Mouse (Mus musculus): ENCODE data around the gene Spns1.

Gene Spns1

DNA sequence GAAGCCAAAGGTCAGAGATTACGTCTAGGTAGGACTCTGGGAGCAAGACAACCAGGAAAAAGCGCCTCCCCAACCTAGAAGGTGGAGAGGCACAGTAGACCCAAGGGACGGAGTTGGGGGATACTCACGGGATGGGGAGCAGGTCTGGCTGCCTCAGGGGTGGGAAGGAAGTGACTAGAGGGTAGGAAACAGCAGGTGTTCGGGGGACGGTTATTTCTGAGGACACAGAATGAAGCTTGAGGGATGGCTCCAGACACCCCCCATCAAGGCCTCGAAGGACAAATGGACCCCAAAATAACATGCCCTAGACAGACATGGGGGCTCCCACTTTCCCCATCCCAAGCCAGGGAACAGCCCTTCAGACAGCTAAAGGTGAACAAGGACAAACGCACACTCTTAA is 8.9 kb downstream of the Spns1 start:
- no peak for DNase-seq

DNA sequence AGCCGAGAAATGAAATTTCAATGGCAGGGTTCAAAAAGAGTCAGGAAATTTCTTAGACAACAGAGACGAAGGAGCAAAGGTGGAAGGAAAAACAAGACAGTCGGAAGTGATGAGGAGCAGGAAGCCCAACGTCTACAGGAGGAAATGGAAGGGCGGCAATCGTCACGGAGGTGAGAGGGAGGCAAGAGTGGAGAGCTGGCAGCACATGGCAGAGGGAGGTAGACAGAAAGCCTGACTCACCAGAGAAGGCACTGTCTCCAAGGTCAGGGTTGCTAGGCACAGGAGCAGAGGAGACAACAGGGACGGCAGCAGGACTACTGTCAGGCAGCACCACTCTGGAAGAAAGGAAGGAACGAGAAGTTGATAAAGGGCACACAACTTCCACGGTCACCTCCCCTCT is 9.6 kb downstream of the Spns1 start:
- no peak for DNase-seq

DNA sequence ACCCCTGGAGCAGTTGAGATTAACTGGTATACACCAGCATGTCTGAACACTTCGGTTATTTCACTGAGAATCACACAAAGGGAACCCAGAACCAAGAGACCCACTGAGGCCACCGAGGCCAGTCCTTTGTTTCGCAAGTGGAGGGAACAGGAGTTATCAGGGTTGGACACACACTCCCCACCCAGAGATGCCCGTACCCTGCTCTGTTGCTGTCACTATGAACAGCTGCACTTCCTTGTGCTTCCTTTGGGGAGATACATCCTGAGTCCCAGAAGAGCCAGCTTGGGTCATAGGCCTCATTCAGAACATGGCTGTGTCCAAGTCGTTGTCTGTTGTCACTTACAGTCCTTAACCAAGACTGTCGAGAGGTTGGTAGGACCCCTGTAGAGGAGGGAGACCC is 14.2 kb downstream of the Spns1 start:
- DNase-seq, result no peak

DNA sequence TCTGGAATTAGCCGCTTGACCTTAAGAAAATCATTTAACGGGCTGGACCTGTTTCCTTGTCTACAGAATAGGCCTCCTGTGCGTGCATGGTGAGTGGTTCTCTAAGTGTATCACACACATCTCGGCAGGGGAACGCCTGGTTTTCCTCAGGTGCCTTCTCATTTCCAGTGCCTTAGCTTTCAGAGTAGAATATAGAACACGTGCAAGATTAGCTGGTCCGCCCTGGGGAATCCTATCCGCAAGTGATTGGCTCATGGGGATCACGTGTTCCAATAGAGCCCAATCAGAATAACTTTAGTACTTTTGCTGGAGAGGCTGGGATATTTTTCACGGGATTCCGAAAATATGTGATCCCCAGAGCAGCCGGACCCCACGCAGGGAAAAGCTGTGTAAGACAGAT is 18.2 kb downstream of the Spns1 start:
- DNase-seq, result no peak

DNA sequence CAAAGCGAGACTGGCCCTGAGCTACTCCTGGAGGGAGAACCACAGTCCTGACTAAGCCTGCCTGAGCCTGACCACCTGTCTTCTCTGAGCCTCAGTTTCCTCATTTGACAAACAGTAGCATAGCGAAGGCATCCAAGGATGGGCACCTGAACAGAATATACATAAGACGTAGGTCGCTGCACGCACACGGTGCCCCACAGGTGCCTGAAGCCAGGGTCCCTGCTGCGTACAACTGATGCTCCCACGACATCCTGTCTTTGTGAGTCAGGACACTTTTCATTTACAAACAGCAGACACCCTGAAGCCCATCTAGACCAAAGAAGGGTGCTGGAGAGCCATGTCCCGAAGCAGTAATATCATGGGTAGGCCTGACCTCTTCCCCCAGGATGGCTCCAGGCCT is 18.8 kb downstream of the Spns1 start:
- no peak for DNase-seq

DNA sequence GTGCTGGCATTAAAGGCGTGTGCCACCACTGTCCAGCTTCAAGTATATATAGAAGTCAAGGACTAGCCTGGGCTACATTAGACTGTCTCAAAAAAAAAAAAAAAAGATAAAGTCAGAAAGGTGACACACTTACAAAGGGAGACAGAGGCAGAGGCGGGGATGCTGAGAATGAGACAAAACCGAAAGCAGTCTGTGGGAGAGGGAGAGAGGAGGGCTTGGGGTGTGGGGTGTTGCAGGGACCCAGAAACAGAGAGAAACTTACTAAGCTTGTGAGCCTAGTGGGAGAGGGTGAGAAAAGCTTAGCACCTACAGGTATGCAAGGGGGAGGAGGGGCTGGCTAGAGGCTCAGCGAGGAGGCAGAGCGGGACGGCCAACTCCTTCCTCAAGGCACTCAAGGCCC is 19.4 kb downstream of the Spns1 start:
- DNase-seq, result no peak

DNA sequence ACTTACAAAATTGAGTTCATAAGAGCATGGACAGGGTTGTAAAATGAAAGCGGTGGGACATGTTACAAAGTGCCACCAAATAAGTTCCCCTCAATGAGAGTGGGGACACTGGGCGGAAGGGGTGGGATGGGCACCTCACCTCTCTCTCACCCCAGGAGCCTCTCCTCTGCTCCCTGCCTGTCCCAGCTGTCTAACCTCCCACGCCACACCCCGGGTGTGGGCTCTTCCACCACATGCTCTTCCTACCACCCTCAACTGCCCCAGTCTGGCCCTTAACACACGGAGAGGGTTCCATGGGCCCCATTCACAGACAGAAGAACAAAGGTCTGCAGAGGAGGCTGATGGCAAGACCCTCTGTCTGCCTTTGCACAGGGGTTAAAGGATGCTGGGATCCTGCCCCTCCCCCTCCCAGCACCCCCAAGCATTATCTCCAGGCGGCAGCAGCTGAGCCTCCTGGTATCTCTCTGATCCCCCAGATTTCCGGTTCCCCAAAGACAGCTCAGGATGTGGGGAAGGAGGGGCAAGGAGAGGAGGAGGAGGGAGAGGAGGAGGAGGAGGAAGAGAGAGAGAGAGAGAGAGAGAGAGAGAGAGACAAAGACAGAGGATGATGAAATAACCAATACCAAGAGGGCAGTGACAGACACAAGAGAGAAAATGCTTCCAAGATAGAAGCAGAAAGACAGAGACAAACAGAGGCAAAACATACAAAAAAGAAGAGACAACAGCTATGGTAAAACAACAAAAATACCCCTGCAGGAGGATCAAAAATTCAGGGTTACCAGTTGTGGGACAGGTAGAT is 20.3 kb downstream of the Spns1 start:
- peak; percentile 73 for DNase-seq

DNA sequence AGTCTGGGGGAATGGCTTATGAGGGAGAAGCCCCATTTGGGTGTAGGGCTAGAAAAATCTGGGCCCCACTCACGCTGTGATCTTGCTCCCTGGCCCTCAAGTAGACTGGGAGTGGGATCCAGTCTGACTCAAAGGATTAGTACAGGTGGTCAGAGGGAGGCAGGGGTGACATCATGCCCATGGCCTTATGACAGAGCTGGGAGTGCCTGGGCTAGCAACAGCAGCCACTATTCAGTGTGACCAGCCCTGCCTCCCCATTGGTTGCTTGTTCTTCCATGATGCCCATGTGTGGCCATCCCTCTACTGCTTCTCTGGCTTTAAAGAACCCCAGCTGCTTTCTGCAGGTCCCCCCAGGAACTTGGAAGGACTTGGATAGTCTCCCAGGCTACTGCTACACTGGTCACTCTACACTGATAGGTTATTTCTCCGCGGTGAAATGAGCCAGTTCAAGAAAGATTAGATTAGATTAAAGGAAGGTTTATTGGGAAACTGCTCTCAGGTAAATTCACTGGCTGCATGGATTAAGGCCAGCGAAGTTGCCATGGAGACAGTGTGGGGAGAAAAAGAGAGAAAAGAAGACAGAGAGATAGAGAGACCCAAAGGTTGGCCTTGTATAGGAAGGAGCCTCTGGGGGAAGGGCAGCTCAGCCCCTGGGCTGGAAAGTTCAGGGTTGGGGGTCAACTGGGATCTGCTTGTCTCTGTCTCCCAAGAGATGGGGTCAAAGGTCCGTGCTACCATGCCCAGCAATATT is 21.2 kb downstream of the Spns1 start:
- DNase-seq, result no peak

DNA sequence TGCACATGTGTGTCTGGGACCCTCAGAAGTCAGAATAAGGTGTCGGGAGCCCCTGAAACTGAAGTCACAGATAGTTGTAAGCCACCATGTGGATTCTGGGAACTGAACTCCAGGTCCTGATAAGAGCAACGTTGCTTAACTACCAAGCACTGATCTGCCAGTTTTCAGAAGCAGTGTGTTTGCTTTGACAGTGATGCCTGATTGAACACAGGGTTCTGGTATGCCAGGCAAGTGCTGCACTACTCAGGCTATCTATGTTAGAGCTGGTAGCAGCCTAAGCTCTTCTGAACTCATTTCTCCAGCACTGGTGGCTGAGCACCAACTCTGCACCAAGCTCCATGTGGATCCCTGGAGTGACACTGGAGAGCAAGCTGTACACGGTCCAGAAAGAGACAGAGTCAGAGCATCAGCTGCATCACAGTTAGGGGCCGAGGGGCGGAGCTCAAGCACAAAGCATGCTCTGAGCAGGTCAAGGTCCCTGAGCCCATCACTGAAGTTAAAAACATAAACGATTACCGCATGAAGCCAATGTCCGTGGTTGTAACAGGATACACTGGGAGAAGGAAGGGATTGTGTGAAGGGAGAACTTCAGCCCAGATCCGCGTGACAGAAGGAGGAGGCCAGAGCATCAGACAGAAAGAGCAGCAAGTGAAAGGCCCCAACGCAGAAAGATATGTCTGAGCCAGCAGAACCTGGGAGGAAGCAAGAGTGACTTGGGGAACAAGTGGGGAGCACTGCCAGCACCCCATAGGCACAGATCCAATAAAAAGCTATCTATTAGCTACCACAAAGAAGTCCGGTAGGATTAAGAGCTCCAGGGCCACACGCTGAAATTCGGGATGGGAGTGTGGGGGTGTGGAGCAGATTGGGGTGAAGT is 22.3 kb downstream of the Spns1 start:
- no peak for DNase-seq

DNA sequence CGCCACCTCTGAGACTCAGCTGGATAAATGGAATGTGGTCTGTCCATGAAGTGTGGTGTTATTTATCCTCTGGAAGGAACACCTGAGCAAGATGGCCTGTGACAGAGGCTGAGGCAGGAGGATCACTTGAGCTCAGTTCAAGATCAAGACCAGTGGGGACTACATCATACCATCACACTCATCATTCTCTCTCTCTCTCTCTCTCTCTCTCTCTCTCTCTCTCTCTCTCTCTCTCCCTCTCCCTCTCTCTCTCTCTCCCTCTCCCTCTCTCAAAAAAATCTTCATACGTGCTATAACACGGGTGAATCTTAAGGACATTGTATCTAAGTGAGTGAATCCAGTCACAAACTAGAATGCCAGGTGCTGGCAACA is 23.3 kb downstream of the Spns1 start:
- DNase-seq, result no peak

DNA sequence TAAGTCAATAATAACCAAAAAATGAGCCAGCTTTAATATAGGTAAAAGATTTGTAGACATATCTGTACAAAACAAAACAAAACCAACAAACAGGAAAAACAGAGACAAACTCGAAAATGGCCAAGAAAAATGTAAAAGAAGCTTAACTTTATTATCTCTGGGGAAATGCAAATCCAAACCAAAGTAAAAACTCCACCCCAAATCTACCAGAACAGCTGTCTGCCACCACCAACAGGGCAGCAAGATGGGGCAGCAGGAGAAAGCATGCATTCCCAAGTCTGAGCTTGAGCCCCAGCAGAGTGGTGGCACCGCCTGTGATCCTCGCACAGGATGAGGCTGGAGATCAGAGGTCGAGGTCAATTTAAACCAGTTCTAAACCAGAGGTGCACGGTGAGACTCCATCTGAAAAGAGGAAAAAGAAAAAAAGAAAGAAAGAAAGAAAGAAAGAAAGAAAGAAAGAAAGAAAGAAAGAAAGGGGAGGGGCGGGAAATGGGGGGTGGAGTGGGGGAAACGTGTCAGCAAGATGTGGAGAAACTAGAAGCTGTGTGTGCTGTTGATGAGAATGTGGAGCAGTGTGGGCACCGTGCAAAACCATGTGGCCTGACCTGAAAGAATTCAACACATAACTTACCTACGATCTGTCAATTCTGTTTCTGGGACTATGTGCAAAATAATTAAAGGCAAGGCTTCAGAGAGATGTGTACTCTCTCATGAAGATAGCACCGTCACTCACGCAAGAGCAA is 23.8 kb downstream of the Spns1 start:
- DNase-seq, result no peak

DNA sequence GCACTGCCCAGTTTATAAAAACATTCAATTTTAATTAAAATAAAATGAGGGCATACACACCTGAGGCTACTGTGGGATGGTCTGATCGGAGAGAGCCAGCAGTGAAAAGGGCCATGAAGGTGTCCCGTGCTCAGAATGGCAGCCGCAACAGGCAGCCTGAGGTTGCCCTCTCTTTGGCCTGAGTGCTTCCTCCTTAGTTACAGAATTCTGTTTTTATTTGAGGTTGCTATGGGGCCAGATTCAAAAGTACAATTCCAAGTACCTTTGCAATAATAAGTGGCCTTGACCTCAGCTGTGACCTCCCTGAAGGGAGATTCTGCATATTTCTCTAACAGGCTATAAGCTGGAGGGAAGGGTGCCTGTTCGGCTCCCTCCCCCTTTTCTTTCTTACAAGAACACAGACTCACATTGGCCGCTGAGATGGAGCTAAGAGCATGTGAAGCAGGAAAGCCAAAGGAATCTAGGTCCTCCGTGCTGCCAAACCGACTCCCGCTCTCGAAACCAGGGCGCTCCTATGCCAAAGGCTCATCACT is 25.8 kb downstream of the Spns1 start:
- no peak for DNase-seq

DNA sequence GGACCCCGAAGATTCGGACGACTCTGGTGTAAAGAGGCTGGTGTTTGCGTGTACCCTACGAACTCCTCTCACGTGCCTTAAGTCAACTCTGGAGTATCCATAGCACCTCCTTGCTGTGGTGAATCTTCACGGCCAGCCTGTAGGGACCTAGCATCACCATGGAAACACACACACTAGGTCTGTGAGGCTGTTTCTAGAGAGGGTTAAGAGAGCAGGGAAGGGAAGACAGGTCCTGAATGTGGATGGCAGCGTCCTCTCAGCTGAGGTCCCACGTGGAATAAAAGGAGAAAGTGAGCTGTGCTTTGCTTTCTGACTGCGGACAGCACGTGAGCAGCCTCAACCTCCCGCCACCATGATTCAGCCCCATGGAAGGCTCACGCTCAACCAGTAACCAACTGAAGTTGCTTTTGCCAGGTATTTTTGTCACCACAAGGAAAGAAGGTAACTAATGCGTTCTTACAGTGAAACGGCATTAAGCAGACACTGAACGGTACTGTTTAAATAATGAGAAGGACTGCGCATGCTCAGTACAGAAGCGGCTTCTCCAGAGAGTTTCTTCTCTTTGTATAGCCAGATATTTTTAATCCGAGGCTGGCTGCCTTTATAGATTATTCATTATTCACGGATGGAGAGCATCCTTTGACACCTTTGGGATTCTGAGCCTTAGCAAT is 26.4 kb downstream of the Spns1 start:
- DNase-seq, result no peak

DNA sequence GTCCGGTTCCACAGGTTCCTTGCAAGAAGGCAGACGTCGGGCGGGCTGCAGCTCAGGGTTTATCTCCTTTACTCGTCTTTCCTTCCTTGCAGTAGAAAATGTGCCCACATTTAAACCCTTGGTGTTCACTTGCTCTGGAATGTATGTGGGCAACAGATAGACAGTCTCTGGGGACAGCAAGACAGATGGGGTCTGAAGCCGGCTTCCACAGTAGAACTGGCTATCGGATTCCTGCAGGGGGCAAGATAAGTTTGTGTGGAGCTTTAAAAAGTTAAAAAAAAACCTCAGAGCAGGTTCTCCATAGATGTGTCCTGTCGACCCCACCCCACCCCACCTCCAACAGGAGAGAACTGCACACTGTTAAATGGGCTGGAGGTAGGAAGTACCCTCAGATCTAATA is 29.0 kb downstream of the Spns1 start:
- DNase-seq, result peak; percentile 45

DNA sequence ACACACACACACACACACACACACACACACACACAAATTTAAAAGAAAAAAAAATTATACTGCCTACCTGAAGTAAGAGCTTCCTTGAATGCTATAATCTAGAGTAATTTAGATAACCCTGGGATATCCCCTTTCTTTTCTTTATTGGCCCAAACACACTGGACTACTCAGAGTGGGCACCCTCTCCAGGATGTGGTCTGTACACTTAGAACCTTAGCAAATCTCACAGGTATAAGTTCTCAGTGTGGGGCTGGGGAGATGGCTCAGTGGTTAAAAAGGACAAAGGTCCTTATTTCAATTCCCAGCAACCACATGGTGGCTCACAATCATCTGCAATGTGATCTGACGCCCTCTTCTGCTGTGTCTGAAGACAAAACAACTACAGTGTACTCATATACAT is 30.2 kb downstream of the Spns1 start:
- DNase-seq, result no peak

DNA sequence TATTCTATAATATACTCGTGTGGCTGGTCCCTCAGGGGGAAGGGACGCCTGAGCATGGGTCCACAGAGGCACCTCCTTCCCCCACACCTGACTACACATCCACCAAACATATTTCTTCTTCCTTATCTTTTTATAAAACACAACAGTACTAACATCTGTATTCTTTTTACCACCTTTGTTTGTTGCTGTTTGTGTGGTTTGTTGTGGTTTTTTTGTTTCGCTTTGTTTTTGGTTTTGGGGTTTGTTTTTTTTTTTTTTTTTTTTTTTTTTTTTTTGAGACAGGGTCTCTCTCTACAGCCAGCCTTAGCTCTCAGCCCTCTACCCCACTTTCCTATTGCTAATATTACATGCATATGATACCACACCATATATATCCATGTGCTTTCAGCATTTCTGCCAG is 31.3 kb downstream of the Spns1 start:
- no peak for DNase-seq

DNA sequence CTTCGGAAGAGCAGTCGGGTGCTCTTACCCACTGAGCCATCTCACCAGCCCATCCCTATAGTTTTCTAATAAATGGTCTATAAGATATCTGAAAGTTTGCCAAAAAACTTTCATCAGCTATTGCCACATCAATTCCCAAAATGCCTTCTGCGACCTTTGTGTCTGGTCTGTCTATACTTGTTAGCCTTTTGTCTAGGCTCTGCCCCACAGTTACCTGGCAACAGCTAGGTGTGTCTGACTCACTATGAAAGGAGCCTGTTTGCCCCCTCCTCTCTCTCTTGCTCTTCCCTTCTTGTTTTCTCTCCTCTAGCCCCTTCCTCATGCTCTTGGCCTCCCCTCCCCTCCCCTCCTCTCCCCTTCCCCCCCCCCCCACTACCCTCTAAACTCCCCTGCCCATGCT is 31.7 kb downstream of the Spns1 start:
- DNase-seq, result no peak

DNA sequence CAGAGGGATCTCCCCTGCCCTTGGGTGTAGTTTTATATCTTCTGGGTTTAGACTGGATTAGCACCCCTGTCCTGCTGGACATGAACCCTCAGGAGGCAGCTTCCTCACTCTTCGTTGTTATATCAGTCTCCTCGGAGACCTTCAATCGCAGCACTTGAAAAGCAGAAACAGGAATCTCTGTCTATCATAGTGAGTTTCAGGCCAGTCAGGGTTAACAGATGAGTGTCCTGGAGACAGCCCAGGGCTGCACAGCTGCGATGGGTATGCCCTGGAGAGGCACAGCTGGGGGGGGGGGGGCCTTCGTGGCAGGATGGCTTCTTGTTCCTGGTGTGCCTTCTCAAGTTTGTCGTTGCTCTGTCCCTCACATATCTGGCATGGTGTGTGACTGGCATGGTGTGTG is 36.4 kb downstream of the Spns1 start:
- DNase-seq, result no peak

DNA sequence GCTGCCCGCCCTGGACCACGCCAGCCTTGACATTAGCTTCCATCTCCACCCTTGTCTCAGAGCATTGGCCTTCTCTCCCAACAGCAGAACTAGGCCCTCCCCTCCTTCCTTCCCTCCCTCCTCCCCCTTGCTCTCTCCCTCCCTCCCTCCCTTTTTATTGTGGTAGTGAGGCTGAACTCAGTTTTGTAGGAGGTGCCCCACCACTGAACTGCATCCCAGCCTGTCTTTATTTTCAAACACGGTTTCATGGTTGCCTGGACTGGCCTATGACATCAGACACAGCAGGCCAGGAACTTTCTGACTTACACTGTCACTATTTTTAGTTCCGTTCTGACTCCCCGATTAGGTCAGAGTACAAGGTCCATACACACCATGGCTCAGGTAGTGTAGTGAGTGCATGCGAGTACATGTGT is 37.0 kb downstream of the Spns1 start:
- no peak for DNase-seq

DNA sequence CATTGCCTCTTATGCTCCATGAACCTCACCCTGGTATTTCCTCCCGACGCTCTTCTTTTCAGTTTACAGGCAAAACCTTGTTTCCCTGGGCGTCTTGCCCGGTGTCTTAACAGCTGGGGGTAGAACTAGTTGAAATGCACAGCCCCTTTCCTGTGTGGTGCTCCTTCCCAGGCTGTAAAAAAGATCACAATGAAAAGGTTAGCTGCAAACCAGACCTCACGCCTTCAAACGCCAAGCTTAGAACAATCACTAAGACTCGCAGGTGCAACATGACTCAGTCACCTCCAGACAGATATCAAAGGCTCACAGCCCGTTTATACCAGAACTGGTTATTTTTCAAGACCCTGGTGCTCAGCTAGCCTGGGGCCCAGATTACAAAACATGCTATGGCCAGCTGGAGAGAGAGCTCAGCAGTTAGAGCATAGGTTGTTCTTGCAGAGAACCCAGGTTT is 37.7 kb downstream of the Spns1 start:
- no peak for DNase-seq

DNA sequence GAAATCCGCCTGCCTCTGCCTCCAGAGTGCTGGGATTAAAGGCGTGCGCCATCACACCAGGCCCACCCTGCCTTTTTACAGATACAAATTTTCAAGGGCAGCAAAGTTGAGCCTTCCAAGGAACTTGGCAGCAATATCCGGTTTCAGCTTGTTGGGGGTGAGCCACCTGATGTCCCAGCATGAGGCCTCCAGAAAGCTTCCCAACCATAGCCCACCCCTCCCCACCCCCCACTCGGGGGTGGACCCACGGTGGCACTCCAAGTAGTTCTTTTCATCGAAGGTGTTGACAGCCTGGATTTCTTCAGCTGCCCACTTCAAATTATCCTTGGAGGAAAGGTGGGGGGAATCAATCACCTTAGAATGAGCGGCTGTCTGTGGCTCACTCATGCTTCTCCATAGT is 38.3 kb downstream of the Spns1 start:
- no peak for DNase-seq

DNA sequence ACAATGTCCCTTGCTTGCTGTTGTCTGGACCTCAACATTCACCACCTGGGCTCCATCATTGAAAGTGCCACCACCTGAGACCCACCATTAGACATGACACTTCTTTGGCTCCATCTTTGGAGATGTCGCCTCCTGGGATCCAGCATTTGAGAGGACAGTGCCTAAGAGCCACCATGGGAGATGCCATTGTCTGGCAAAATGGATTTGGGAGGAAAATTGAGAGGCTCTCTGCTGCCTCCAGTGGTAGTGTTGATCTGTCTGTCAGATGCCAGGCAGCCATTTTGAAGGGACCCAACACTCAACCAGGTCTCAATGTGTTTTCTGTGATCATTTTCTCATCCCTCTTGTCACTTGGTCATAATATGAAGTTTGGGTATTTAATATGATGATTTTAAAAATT is 41.7 kb downstream of the Spns1 start:
- no peak for DNase-seq

All from liver (tissue).